Mouse (Mus musculus) embryonic facial prominence, embryonic 11.5 days (tissue): ENCODE measurements around the gene Dlec1. TPM values are rescaled to one million over a fixed set of nuclear protein-coding genes. Genes with fewer than 3 reads are reported as not detected.
A peak's percentile ranks its signal among the peaks of the same experiment; 100 is the strongest.

Source experiments
- ATAC-seq: fragments of 200-750 bp; cut with Nextera tagmentation; replicated peaks from 2 replicates; pipeline ENCODE4 v1.8.0; 2017; ENCODE audit warnings: low read depth; ENCODE audit not compliant: insufficient number of reproducible peaks, low FRiP score, low TSS enrichment
- DNase-seq: peaks from one replicate; pipeline ENCODE4 v3.0.0-alpha.2; 2015; ENCODE audit warnings: low spot score
- H3K27ac ChIP-seq: fragments of 300-500 bp; sonication (generic); replicated peaks from 2 replicates; pipeline ENCODE4 v1.5.1; 2014; ENCODE audit warnings: mild to moderate bottlenecking, low read depth, low read length, control low read depth
- H3K27me3 ChIP-seq: fragments of 300-500 bp; sonication (generic); 2 replicates; pipeline ENCODE4 v1.6.1; 2014; ENCODE audit warnings: mild to moderate bottlenecking, low read length, moderate library complexity, mixed read lengths; ENCODE audit not compliant: control insufficient read depth, insufficient read depth
- H3K36me3 ChIP-seq: fragments of 300-500 bp; sonication (generic); replicated peaks from 2 replicates; pipeline ENCODE4 v1.6.1; 2014; ENCODE audit warnings: low read depth, mild to moderate bottlenecking, low read length, moderate library complexity, mixed read lengths; ENCODE audit not compliant: control insufficient read depth, insufficient read depth
- H3K4me1 ChIP-seq: fragments of 300-500 bp; sonication (generic); 2 replicates; pipeline ENCODE4 v1.6.1; 2014; ENCODE audit warnings: low read length, mixed read lengths; ENCODE audit not compliant: control insufficient read depth, insufficient read depth
- H3K4me2 ChIP-seq: fragments of 300-500 bp; sonication (generic); 2 replicates; pipeline ENCODE4 v1.6.1; 2014; ENCODE audit warnings: low read depth, mild to moderate bottlenecking, control low read depth, low read length, moderate library complexity
- H3K4me3 ChIP-seq: fragments of 300-500 bp; sonication (generic); 2 replicates; pipeline ENCODE4 v1.5.1; 2014; ENCODE audit warnings: low read depth, low read length, control low read depth
- H3K9ac ChIP-seq: fragments of 300-500 bp; sonication (generic); replicated peaks from 2 replicates; pipeline ENCODE4 v1.6.1; 2014; ENCODE audit warnings: mild to moderate bottlenecking, control low read depth, low read length
- H3K9me3 ChIP-seq: fragments of 300-500 bp; sonication (generic); replicated peaks from 2 replicates; pipeline ENCODE4 v1.6.1; 2016; ENCODE audit warnings: mild to moderate bottlenecking, low read length, inconsistent platforms, mixed read lengths; ENCODE audit not compliant: control insufficient read depth
- WGBS: fragments of 180-500 bp; shearing (Covaris S2); extraction: QIAGEN DNeasy Blood & Tissue Kit; methylation state at CpG from one replicate; pipeline ENCODE4 v1.1.7; 2014; 5-methylcytosine and 5-hydroxymethylcytosine counted together
- polyA plus RNA-seq: library from polyadenylated mRNA; unstranded; fragments of >200 nt; fragmentation: Nextera tagmentation; extraction: Ambion mirVana; gene quantifications from 2 replicates; pipeline ENCODE4 v1.2.1, GENCODE M21; 2014

The Dlec1 gene
- polyA plus RNA-seq, 1 experiment from 2014 or later, result 0.69 TPM

DNA sequence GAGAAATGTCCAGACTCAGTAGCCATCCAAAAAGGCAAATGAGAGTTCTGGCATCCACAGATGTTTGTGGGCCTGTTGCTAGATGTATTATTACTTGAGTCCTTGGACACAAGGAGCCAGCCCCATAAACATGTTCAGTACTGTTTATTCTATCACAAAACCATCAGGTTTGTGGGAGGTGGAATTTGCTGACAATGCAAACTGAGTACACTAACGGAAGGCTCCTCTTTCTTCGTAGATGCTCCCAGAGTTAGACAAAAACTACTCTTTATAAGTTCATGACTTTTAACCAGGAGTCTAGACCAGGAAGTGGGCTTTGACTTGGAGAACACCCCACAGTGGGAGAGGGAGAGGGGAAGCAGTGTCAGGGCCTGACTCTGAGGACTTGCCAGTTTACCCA, 65.3 kb downstream of the Dlec1 start:
- ATAC-seq (no peak), DNase-seq (no peak)
- Histone ChIP-seq H3K4me3 (no peak overlapping the region), H3K36me3 (no peaks in the 10 kb centered on the region), H3K27me3 (no peaks in the 10 kb centered on the region), H3K9me3 (no peaks in the 10 kb centered on the region), H3K9ac (no peak overlapping the region), H3K4me1 (no peaks in the 10 kb centered on the region), H3K27ac (no peak overlapping the region), H3K4me2 (no peak overlapping the region)
- 97% methylated on average over 2 of the region's 2 CpGs for WGBS

GRCm38 (mm10) chr9:119179292-119179691, 77.0 kb downstream of the Dlec1 start:
- Histone ChIP-seq H3K27me3 (no peaks in the 10 kb centered on the region), H3K9me3 (no peaks in the 10 kb centered on the region), H3K27ac (no peak overlapping the region), H3K9ac (no peak overlapping the region), H3K36me3 (no peaks in the 10 kb centered on the region), H3K4me2 (no peak overlapping the region), H3K4me1 (no peaks in the 10 kb centered on the region), H3K4me3 (no peak overlapping the region)
- ATAC-seq, result no peak
- 90% methylated on average over 11 of the region's 11 CpGs for WGBS
- DNase-seq, result no peak

- Histone ChIP-seq H3K27ac (no peak overlapping the region), H3K4me1 (no peaks in the 10 kb centered on the region), H3K9ac (no peak overlapping the region), H3K4me2 (no peak overlapping the region), H3K9me3 (no peaks in the 10 kb centered on the region), H3K36me3 (no peaks in the 10 kb centered on the region), H3K27me3 (no peaks in the 10 kb centered on the region), H3K4me3 (no peak overlapping the region)
- WGBS, result 55% methylated on average over 3 of the region's 3 CpGs
- ATAC-seq (no peak), DNase-seq (no peak)
Observed at GRCm38 (mm10) chr9:119181241-119181728, 79.0 kb downstream of the Dlec1 start.

GRCm38 (mm10) chr9:119192202-119192990, 90.1 kb downstream of the Dlec1 start:
- ATAC-seq (no peak), DNase-seq (peak; percentile 67)
- Histone ChIP-seq H3K9ac (no peak overlapping the region), H3K27me3 (no peaks in the 10 kb centered on the region), H3K9me3 (no peaks in the 10 kb centered on the region), H3K4me3 (no peak overlapping the region), H3K27ac (no peak overlapping the region), H3K4me1 (no peaks in the 10 kb centered on the region), H3K36me3 (no peaks in the 10 kb centered on the region), H3K4me2 (no peak overlapping the region)
- 32% methylated on average over 11 of the region's 11 CpGs for WGBS

Other genes with a start within 250 kb of the Dlec1 start
- gene Ctdspl, start 176.0 kb upstream of the Dlec1 start, polyA plus RNA-seq, result 10.0 and 12.8 TPM in 2 replicates
- gene Vill, start 49.7 kb upstream of the Dlec1 start, polyA plus RNA-seq, result 15.5 and 19.2 TPM in 2 replicates
- 20.1 and 21.5 TPM in 2 replicates for gene Plcd1, start 9.0 kb upstream of the Dlec1 start, polyA plus RNA-seq
- 1.1 and 1.3 TPM in 2 replicates for gene Acaa1b, start 54.6 kb downstream of the Dlec1 start, polyA plus RNA-seq
- gene Gm47289, start 56.7 kb downstream of the Dlec1 start, polyA plus RNA-seq, result not detected in 2 replicates
- gene Slc22a13, start 106.6 kb downstream of the Dlec1 start, polyA plus RNA-seq, result not detected in 2 replicates
- gene Oxsr1, start 219.9 kb downstream of the Dlec1 start, polyA plus RNA-seq, result 15.0 and 16.1 TPM in 2 replicates
- 61.2 and 67.8 TPM in 2 replicates for gene Acaa1a, start 237.2 kb downstream of the Dlec1 start, polyA plus RNA-seq
- gene Myd88, start 238.9 kb downstream of the Dlec1 start, polyA plus RNA-seq, result 9.4 and 11.3 TPM in 2 replicates